Mouse (Mus musculus): ENCODE results near the gene Il20rb. TPM values are rescaled to one million over a fixed set of nuclear protein-coding genes. Genes with fewer than 3 reads are reported as not detected.

Gene Il20rb
- polyA plus RNA-seq, 1 experiment: 8.3 TPM

- 64% methylated on average over 5 of the region's 5 CpGs for WGBS
- Histone ChIP-seq H3K4me1 (replicated peaks; ENCODE audit: control insufficient read depth, insufficient read depth, low read length) (no peaks in the 10 kb centered on the region), H3K4me3 (ENCODE audit: control insufficient read depth, insufficient read depth, low read length) (no peak overlapping the region), H3K27ac (ENCODE audit: control insufficient read depth, insufficient read depth, low read length) (peak overlapping the region; percentile 41; the same call in 1 of the 2 replicates), H3K27me3 (ENCODE audit: control insufficient read depth, insufficient read depth, low read length) (no peaks in the 10 kb centered on the region), H3K36me3 (ENCODE audit: control insufficient read depth, insufficient read depth, low read length) (peaks cover 8% of the 10 kb centered on the region; the same call in 1 of the 2 replicates)
- DNase-seq: peak; percentile 30
- TF ChIP-seq POLR2A (IDR thresholded peaks at IDR 0.05; ENCODE audit: control insufficient read depth, extremely low read depth, insufficient read depth, low read length, poor library complexity) (no peak), CTCF (IDR thresholded peaks at IDR 0.05; ENCODE audit: borderline replicate concordance, control insufficient read depth, extremely low read depth, insufficient read depth, low read length, poor library complexity) (no peak)
Measured at GRCm38 (mm10) chr9:100493611-100494261, 7.1 kb upstream of the Il20rb start.

- no peak for DNase-seq
- H3K36me3 ChIP-seq (ENCODE audit: control insufficient read depth, insufficient read depth, low read length): no peaks in the 10 kb centered on the region
- no peak for TF ChIP-seq POLR2A (IDR thresholded peaks at IDR 0.05; ENCODE audit: control insufficient read depth, extremely low read depth, insufficient read depth, low read length, poor library complexity)
- TF ChIP-seq CTCF (IDR thresholded peaks at IDR 0.05; ENCODE audit: borderline replicate concordance, control insufficient read depth, extremely low read depth, insufficient read depth, low read length, poor library complexity): no peak
- H3K4me3 ChIP-seq (ENCODE audit: control insufficient read depth, insufficient read depth, low read length): no peak overlapping the region
- H3K27me3 ChIP-seq (ENCODE audit: control insufficient read depth, insufficient read depth, low read length): no peaks in the 10 kb centered on the region
- 96% methylated on average over 1 of the region's 1 CpGs for WGBS
- H3K4me1 ChIP-seq (replicated peaks; ENCODE audit: control insufficient read depth, insufficient read depth, low read length): no peaks in the 10 kb centered on the region
- no peak overlapping the region for H3K27ac ChIP-seq (ENCODE audit: control insufficient read depth, insufficient read depth, low read length)
Measured at GRCm38 (mm10) chr9:100491424-100491823, 4.8 kb upstream of the Il20rb start.

- 92% methylated on average over 6 of the region's 6 CpGs for WGBS
- Histone ChIP-seq H3K4me1 (replicated peaks; ENCODE audit: control insufficient read depth, insufficient read depth, low read length) (no peaks in the 10 kb centered on the region), H3K4me3 (ENCODE audit: control insufficient read depth, insufficient read depth, low read length) (no peak overlapping the region), H3K27ac (ENCODE audit: control insufficient read depth, insufficient read depth, low read length) (no peak overlapping the region), H3K36me3 (ENCODE audit: control insufficient read depth, insufficient read depth, low read length) (no peaks in the 10 kb centered on the region), H3K27me3 (ENCODE audit: control insufficient read depth, insufficient read depth, low read length) (no peaks in the 10 kb centered on the region)
- TF ChIP-seq CTCF (IDR thresholded peaks at IDR 0.05; ENCODE audit: borderline replicate concordance, control insufficient read depth, extremely low read depth, insufficient read depth, low read length, poor library complexity) (no peak), POLR2A (IDR thresholded peaks at IDR 0.05; ENCODE audit: control insufficient read depth, extremely low read depth, insufficient read depth, low read length, poor library complexity) (no peak)
- DNase-seq: no peak
Measured at GRCm38 (mm10) chr9:100488969-100489368, 2.4 kb upstream of the Il20rb start.

GRCm38 (mm10) chr9:100488056-100488713, 1.6 kb upstream of the Il20rb start:
- TF ChIP-seq POLR2A (IDR thresholded peaks at IDR 0.05; ENCODE audit: control insufficient read depth, extremely low read depth, insufficient read depth, low read length, poor library complexity): no peak
- TF ChIP-seq CTCF (IDR thresholded peaks at IDR 0.05; ENCODE audit: borderline replicate concordance, control insufficient read depth, extremely low read depth, insufficient read depth, low read length, poor library complexity): no peak
- DNase-seq: no peak
- no peak overlapping the region for H3K27ac ChIP-seq (ENCODE audit: control insufficient read depth, insufficient read depth, low read length)
- 93% methylated on average over 7 of the region's 7 CpGs for WGBS
- H3K4me3 ChIP-seq (ENCODE audit: control insufficient read depth, insufficient read depth, low read length): no peak overlapping the region
- no peaks in the 10 kb centered on the region for H3K27me3 ChIP-seq (ENCODE audit: control insufficient read depth, insufficient read depth, low read length)
- no peaks in the 10 kb centered on the region for H3K4me1 ChIP-seq (replicated peaks; ENCODE audit: control insufficient read depth, insufficient read depth, low read length)
- H3K36me3 ChIP-seq (ENCODE audit: control insufficient read depth, insufficient read depth, low read length): no peaks in the 10 kb centered on the region

- no peak overlapping the region for H3K4me3 ChIP-seq (ENCODE audit: control insufficient read depth, insufficient read depth, low read length)
- no peaks in the 10 kb centered on the region for H3K36me3 ChIP-seq (ENCODE audit: control insufficient read depth, insufficient read depth, low read length)
- no peak for DNase-seq
- H3K27ac ChIP-seq (ENCODE audit: control insufficient read depth, insufficient read depth, low read length): no peak overlapping the region
- H3K4me1 ChIP-seq (replicated peaks; ENCODE audit: control insufficient read depth, insufficient read depth, low read length): no peaks in the 10 kb centered on the region
- TF ChIP-seq CTCF (IDR thresholded peaks at IDR 0.05; ENCODE audit: borderline replicate concordance, control insufficient read depth, extremely low read depth, insufficient read depth, low read length, poor library complexity) (no peak), POLR2A (IDR thresholded peaks at IDR 0.05; ENCODE audit: control insufficient read depth, extremely low read depth, insufficient read depth, low read length, poor library complexity) (no peak)
- 90% methylated on average over 5 of the region's 5 CpGs for WGBS
- no peaks in the 10 kb centered on the region for H3K27me3 ChIP-seq (ENCODE audit: control insufficient read depth, insufficient read depth, low read length)
Measured at GRCm38 (mm10) chr9:100483318-100483717, 3.3 kb downstream of the Il20rb start.

GRCm38 (mm10) chr9:100481626-100482025, 5.0 kb downstream of the Il20rb start:
- Histone ChIP-seq H3K36me3 (ENCODE audit: control insufficient read depth, insufficient read depth, low read length) (no peaks in the 10 kb centered on the region), H3K27me3 (ENCODE audit: control insufficient read depth, insufficient read depth, low read length) (no peaks in the 10 kb centered on the region), H3K27ac (ENCODE audit: control insufficient read depth, insufficient read depth, low read length) (no peak overlapping the region), H3K4me3 (ENCODE audit: control insufficient read depth, insufficient read depth, low read length) (no peak overlapping the region), H3K4me1 (replicated peaks; ENCODE audit: control insufficient read depth, insufficient read depth, low read length) (no peaks in the 10 kb centered on the region)
- 90% methylated on average over 6 of the region's 6 CpGs for WGBS
- DNase-seq: no peak
- no peak for TF ChIP-seq CTCF (IDR thresholded peaks at IDR 0.05; ENCODE audit: borderline replicate concordance, control insufficient read depth, extremely low read depth, insufficient read depth, low read length, poor library complexity)
- no peak for TF ChIP-seq POLR2A (IDR thresholded peaks at IDR 0.05; ENCODE audit: control insufficient read depth, extremely low read depth, insufficient read depth, low read length, poor library complexity)

All from thymus, adult 2 months (tissue).